Mouse (Mus musculus) myocyte (in vitro differentiated cells): ENCODE measurements at regions not wholly inside any gene's neighbourhood (a gene's known extent, or its start where the extent isn't known, plus 50 kb on each side); places are given as distances from the start of the nearest gene placed in this dataset.

Source experiments
- POLR2A ChIP-seq: IDR thresholded peaks from one replicate; pipeline ENCODE4 v1.6.1; 2011; ENCODE audit warnings: low read depth, mild to moderate bottlenecking, control low read depth, moderate library complexity; ENCODE audit not compliant: insufficient read length
- POLR2AphosphoS2 ChIP-seq: IDR thresholded peaks from one replicate; pipeline ENCODE4 v1.6.1; 2011; ENCODE audit warnings: low read depth, control low read depth; ENCODE audit not compliant: insufficient read length

DNA sequence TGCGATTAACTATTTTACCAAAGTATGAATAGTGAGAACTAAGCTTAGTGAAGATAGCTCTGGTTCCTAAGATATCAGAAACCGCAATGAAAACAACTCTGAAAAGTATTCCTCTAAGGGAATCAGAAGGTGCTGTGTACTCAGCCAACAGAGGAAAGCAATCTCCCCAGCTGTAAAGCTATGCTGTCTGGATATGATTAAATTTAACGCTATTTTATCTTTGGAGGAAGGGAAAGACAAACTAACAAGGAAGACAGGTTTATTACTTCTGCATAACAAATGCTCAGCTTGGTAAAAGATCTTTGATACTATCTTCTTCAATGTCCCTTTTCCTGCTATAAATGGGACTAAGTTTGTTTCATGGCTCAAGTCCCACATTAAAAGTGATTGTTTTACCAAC, 700.9 kb upstream of the Slc8a1 start:
- no peak for TF ChIP-seq POLR2A
- TF ChIP-seq POLR2AphosphoS2 = no peak
